Mouse (Mus musculus) layer of hippocampus, postnatal 25 days (tissue): ENCODE data around the gene Hsd17b7. TPM values are rescaled to one million over a fixed set of nuclear protein-coding genes. Genes with fewer than 3 reads are reported as not detected.

ENCODE experiments used
- total RNA-seq, 2 experiments: library from RNA; stranded (reverse); gene quantifications; 2 replicates each; pipeline ENCODE4 v1.2.3; 2021

Hsd17b7 gene
- total RNA-seq, 2 experiments from 2014 or later = 17.4 to 19.2 TPM

Other genes with a start within 250 kb of the Hsd17b7 start
- 100 to 1,000 TPM; 135 to 146 TPM for gene Rgs4, start 221.6 kb downstream of the Hsd17b7 start, total RNA-seq
- 10 to 100 TPM; 25.2 to 25.7 TPM for gene Ccdc190, start 40.6 kb downstream of the Hsd17b7 start, total RNA-seq
- gene Ddr2, start 141.5 kb upstream of the Hsd17b7 start, total RNA-seq = 1 to 10 TPM; 4.1 to 4.6 TPM
- gene Uap1, start 205.7 kb upstream of the Hsd17b7 start, total RNA-seq = 10 to 100 TPM; 53.0 to 60.0 TPM
- gene Uhmk1, start 246.2 kb upstream of the Hsd17b7 start, total RNA-seq = 100 to 1,000 TPM; 144 to 145 TPM